Mouse (Mus musculus): ENCODE results near the gene Akr1b3. TPM values are rescaled to one million over a fixed set of nuclear protein-coding genes. Genes with fewer than 3 reads are reported as not detected.
A peak's percentile ranks its signal among the peaks of the same experiment; 100 is the strongest.
"Not testable (repeated sequence)": the region's sequence is repeated elsewhere in the genome, so short reads cannot be mapped to it uniquely, and the experiment has no call there.

Akr1b3 gene
- total and polyA plus RNA-seq, 3 experiments, result 110 to 532 (median 151) TPM

DNA sequence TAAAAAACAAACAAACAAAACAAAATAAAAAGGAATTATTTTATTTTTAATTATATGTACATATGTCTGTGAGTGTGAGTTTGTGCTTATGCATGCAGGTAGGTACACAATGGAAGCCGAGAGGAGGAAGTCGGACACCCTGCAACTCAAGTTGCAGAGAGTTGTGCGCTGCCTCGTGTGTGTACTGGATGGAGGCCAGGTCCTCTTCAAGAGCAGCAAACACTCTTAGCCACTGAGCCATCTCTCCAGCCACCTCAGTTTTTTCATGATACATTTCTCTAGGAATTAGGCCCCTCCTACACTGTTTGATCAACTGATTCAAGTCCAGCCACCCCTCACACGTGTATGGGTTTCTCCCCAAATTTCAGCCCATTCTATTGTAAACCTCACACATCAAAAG lies 17.4 kb upstream of the Akr1b3 start (continued):
- TF ChIP-seq TAL1 (IDR thresholded peaks at IDR 0.05; ENCODE audit: low read length) (no peak), USF2 (IDR thresholded peaks at IDR 0.05; ENCODE audit: borderline replicate concordance in 1 of 2, insufficient read depth in 1 of 2, low read depth in 1 of 2, low read length in 2 of 2) (no peak)

DNA sequence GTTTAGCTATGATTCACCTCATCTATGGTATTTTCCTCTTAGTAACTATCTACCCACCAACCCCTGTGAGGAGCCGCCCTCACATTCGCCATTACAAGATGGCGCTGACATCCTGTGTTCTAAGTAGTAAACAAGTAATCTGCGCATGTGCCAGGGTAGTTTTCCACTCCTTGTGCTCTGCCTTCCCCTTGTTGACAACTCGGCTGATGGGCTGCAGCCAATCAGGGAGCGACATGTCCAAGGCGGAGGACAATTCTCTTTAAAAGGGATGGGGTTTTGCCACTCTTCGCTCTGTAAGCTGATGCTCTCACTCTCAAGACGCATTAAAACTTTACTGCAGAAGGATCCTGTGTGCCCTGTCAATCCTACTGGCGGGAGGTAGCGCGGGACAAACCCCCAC lies 14.5 kb upstream of the Akr1b3 start:
- not testable (repeated sequence) for DNase-seq (ENCODE audit: low read depth, low spot score); H3K36me3 ChIP-seq (ENCODE audit: control insufficient read depth in 1 of 2, insufficient read depth in 2 of 2, low read length in 2 of 2); H3K9me3 ChIP-seq (replicated peaks; ENCODE audit: insufficient read depth, low read length); H3K4me1 ChIP-seq (ENCODE audit: control insufficient read depth in 1 of 2, insufficient read depth in 2 of 2, low read length in 2 of 2); H3K79me2 ChIP-seq (ENCODE audit: control insufficient read depth, insufficient read depth, low read length, poor library complexity); H3K27ac ChIP-seq (ENCODE audit: control insufficient read depth, low read depth, low read length); H3K4me3 ChIP-seq (ENCODE audit: control insufficient read depth in 1 of 2, insufficient read depth in 1 of 2, low read depth in 2 of 2, low read length in 2 of 2); H3K9ac ChIP-seq (ENCODE audit: control insufficient read depth, low read depth, low read length, poor library complexity, severe bottlenecking)
- H3K27me3 ChIP-seq (ENCODE audit: control insufficient read depth in 1 of 2, insufficient read depth in 2 of 2, low read length in 2 of 2), result peaks cover 0 to 10% of the 10 kb centered on the region in 2 experiments; a peak in 2 of 4 replicates
- 0 out of 2 replicates have a peak, but pooled peaks have one; percentile 12 for TF ChIP-seq NRF1 (IDR thresholded peaks at IDR 0.05; ENCODE audit: insufficient read depth, low read depth, low read length, poor library complexity, severe bottlenecking)

DNA sequence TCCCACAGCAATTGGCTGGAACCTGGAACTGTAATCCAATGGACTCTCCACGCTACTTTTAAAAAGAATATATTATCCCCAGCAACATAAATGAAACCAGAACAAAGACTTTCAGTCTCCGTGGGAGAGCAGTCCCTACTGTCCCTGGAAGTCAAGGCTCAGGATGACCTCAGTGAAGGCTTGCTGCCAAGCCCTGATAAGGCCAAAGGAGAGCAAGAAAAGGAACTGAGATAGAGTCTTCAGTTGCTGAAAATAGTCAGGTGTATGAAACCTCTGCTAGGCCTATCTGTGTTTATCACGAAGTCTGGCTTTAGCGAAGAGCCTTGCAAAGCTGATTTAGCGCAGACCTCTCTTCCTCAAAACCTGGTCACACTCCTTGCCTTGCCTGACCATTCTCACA lies 14.1 kb upstream of the Akr1b3 start:
- no peaks in the 10 kb centered on the region for H3K36me3 ChIP-seq (ENCODE audit: control insufficient read depth in 1 of 2, insufficient read depth in 2 of 2, low read length in 2 of 2)
- H3K4me3 ChIP-seq (ENCODE audit: control insufficient read depth in 1 of 2, insufficient read depth in 1 of 2, low read depth in 2 of 2, low read length in 2 of 2), result no peak overlapping the region
- H3K27ac ChIP-seq (ENCODE audit: control insufficient read depth, low read depth, low read length), result no peak overlapping the region
- DNase-seq (ENCODE audit: low read depth, low spot score), result peak; percentile 16
- TF ChIP-seq CHD1 (IDR thresholded peaks at IDR 0.05; ENCODE audit: low read depth, low read length) (no peak), JUND (IDR thresholded peaks at IDR 0.05; ENCODE audit: low read depth, low read length) (no peak), GATA1 (IDR thresholded peaks at IDR 0.05; ENCODE audit: low read depth, low read length) (peak; percentile 10; the same call in 1 of the 2 replicates), NELFE (IDR thresholded peaks at IDR 0.05; ENCODE audit: low read depth, low read length) (no peak), ETS1 (IDR thresholded peaks at IDR 0.05; ENCODE audit: low read depth, low read length) (0 out of 2 replicates have a peak, but pooled peaks have one; percentile 20), KAT2A (conservative IDR thresholded peaks at IDR 0.05; ENCODE audit: low read depth, low read length) (no peak), ELF1 (IDR thresholded peaks at IDR 0.05; ENCODE audit: low read depth, low read length) (no peak), ZMIZ1 (IDR thresholded peaks at IDR 0.05; ENCODE audit: low read depth, low read length) (no peak), CTCF (IDR thresholded peaks at IDR 0.05 in 2 of 3, conservative IDR thresholded peaks at IDR 0.05 in 1 of 3; ENCODE audit: control insufficient read depth in 1 of 3, insufficient read depth in 1 of 3, low read depth in 2 of 3, low read length in 3 of 3, poor library complexity in 1 of 3, severe bottlenecking in 1 of 3) (no peak)
- no peaks in the 10 kb centered on the region for H3K9me3 ChIP-seq (replicated peaks; ENCODE audit: insufficient read depth, low read length)
- peaks cover 0 to 6% of the 10 kb centered on the region in 2 experiments; a peak in 1 of 4 replicates for H3K4me1 ChIP-seq (ENCODE audit: control insufficient read depth in 1 of 2, insufficient read depth in 2 of 2, low read length in 2 of 2)
- H3K27me3 ChIP-seq (ENCODE audit: control insufficient read depth in 1 of 2, insufficient read depth in 2 of 2, low read length in 2 of 2), result peaks cover 0 to 10% of the 10 kb centered on the region in 2 experiments; a peak in 2 of 4 replicates
- no peak overlapping the region for H3K9ac ChIP-seq (ENCODE audit: control insufficient read depth, low read depth, low read length, poor library complexity, severe bottlenecking)
- no peaks in the 10 kb centered on the region for H3K79me2 ChIP-seq (ENCODE audit: control insufficient read depth, insufficient read depth, low read length, poor library complexity)

DNA sequence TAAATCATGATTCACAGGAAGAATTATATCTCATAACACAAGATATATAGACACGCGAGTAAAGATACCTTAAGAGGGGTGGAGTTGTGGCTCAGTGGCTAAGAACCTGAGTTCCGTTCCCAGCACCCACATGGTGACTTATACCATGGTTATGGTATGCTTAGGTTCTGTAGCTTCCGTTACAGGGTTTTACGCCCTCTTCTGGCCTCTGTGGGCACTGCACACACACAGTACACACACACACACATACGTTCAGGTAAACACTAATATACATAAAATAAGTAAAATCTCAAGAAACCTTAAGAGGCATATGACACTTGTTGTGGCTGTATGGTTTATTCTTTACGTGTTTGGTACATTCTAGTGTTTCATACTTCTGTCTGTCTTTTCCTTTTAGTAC lies 4.8 kb upstream of the Akr1b3 start:
- TF ChIP-seq MEF2A (IDR thresholded peaks at IDR 0.05; ENCODE audit: extremely low read depth, insufficient replicate concordance, low read depth, low read length, poor library complexity, severe bottlenecking), result no peak
- TF ChIP-seq SMC3 (IDR thresholded peaks at IDR 0.05; ENCODE audit: low read depth, low read length), result no peak
- TF ChIP-seq CTCF (IDR thresholded peaks at IDR 0.05 in 2 of 3, conservative IDR thresholded peaks at IDR 0.05 in 1 of 3; ENCODE audit: control insufficient read depth in 1 of 3, insufficient read depth in 1 of 3, low read depth in 2 of 3, low read length in 3 of 3, poor library complexity in 1 of 3, severe bottlenecking in 1 of 3), result peak in 1 of 3 experiments; percentile 6; a peak in 1 of 6 replicates
- TF ChIP-seq GATA1 (IDR thresholded peaks at IDR 0.05; ENCODE audit: low read depth, low read length), result no peak
- no peak for TF ChIP-seq ZNF384 (IDR thresholded peaks at IDR 0.05; ENCODE audit: low read depth, low read length)
- no peak for TF ChIP-seq TAL1 (IDR thresholded peaks at IDR 0.05; ENCODE audit: low read length)
- no peak for TF ChIP-seq GABPA (IDR thresholded peaks at IDR 0.05; ENCODE audit: low read depth, low read length)
- TF ChIP-seq MAZ (IDR thresholded peaks at IDR 0.05; ENCODE audit: low read depth, low read length), result no peak
- Histone ChIP-seq H3K36me3 (ENCODE audit: control insufficient read depth in 1 of 2, insufficient read depth in 2 of 2, low read length in 2 of 2) (no peaks in the 10 kb centered on the region), H3K79me2 (ENCODE audit: control insufficient read depth, insufficient read depth, low read length, poor library complexity) (peaks cover under 1% of the 10 kb centered on the region; the same call in 1 of the 2 replicates), H3K27me3 (ENCODE audit: control insufficient read depth in 1 of 2, insufficient read depth in 2 of 2, low read length in 2 of 2) (peaks cover 0 to 2% of the 10 kb centered on the region in 2 experiments; a peak in 2 of 4 replicates), H3K9me3 (replicated peaks; ENCODE audit: insufficient read depth, low read length) (no peaks in the 10 kb centered on the region), H3K4me1 (ENCODE audit: control insufficient read depth in 1 of 2, insufficient read depth in 2 of 2, low read length in 2 of 2) (peaks cover 0 to 3% of the 10 kb centered on the region in 2 experiments; a peak in 1 of 4 replicates), H3K27ac (ENCODE audit: control insufficient read depth, low read depth, low read length) (no peak overlapping the region), H3K4me3 (ENCODE audit: control insufficient read depth in 1 of 2, insufficient read depth in 1 of 2, low read depth in 2 of 2, low read length in 2 of 2) (no peak overlapping the region), H3K9ac (ENCODE audit: control insufficient read depth, low read depth, low read length, poor library complexity, severe bottlenecking) (no peak overlapping the region)
- DNase-seq (ENCODE audit: low read depth, low spot score), result no peak

Data from MEL (cell line).